Mouse (Mus musculus): ENCODE measurements at regions not wholly inside any gene's neighbourhood (a gene's known extent, or its start where the extent isn't known, plus 50 kb on each side); places are given as distances from the start of the nearest gene placed in this dataset.

GRCm38 (mm10) chr6:36645415-36645814 lies 164.6 kb downstream of the Ptn start:
- H3K4me3 ChIP-seq: no peak overlapping the region
- H3K4me2 ChIP-seq: no peak overlapping the region
- 55% methylated on average over 2 of the region's 2 CpGs for WGBS
- H3K27ac ChIP-seq: no peak overlapping the region
- H3K9me3 ChIP-seq: no peaks in the 10 kb centered on the region
- H3K27me3 ChIP-seq (replicated peaks): no peaks in the 10 kb centered on the region
- no peak overlapping the region for H3K9ac ChIP-seq
- ATAC-seq (replicated peaks): no peak
- H3K4me1 ChIP-seq: 0 out of 2 replicates have a peak, but pooled peaks cover 7% of the 10 kb centered on the region
- H3K36me3 ChIP-seq (replicated peaks): no peaks in the 10 kb centered on the region

- H3K27me3 ChIP-seq (replicated peaks): 0 out of 2 replicates have a peak, but pooled peaks cover 1% of the 10 kb centered on the region
- WGBS: 11% methylated on average over 7 of the region's 7 CpGs
- peak; percentile 91 for ATAC-seq (replicated peaks)
- H3K36me3 ChIP-seq (replicated peaks): no peaks in the 10 kb centered on the region
- H3K9ac ChIP-seq: no peak overlapping the region
- 0 out of 2 replicates have a peak, but pooled peaks cover 7% of the 10 kb centered on the region for H3K4me1 ChIP-seq
- H3K9me3 ChIP-seq: no peaks in the 10 kb centered on the region
- H3K4me3 ChIP-seq: no peak overlapping the region
- H3K27ac ChIP-seq: peak overlapping the region; percentile 46; the same call in 1 of the 2 replicates
- H3K4me2 ChIP-seq: no peak overlapping the region
Observed at GRCm38 (mm10) chr6:36644880-36645279, 165.1 kb downstream of the Ptn start.

- 95% methylated on average over 2 of the region's 2 CpGs for WGBS
- no peaks in the 10 kb centered on the region for H3K36me3 ChIP-seq (replicated peaks)
- H3K9me3 ChIP-seq: no peaks in the 10 kb centered on the region
- no peaks in the 10 kb centered on the region for H3K4me1 ChIP-seq
- H3K4me3 ChIP-seq: no peak overlapping the region
- no peak overlapping the region for H3K27ac ChIP-seq
- no peak overlapping the region for H3K4me2 ChIP-seq
- 0 out of 2 replicates have a peak, but pooled peaks cover 3% of the 10 kb centered on the region for H3K27me3 ChIP-seq (replicated peaks)
- no peak for ATAC-seq (replicated peaks)
- H3K9ac ChIP-seq: no peak overlapping the region
Observed at GRCm38 (mm10) chr6:36637031-36637430, 173.0 kb downstream of the Ptn start.

GRCm38 (mm10) chr6:36627648-36628047 lies 182.4 kb downstream of the Ptn start:
- Histone ChIP-seq H3K4me3 (no peak overlapping the region), H3K9ac (no peak overlapping the region), H3K9me3 (0 out of 2 replicates have a peak, but pooled peaks cover 3% of the 10 kb centered on the region), H3K36me3 (replicated peaks) (no peaks in the 10 kb centered on the region), H3K4me2 (no peak overlapping the region), H3K27me3 (replicated peaks) (no peaks in the 10 kb centered on the region), H3K27ac (no peak overlapping the region), H3K4me1 (no peaks in the 10 kb centered on the region)
- no peak for ATAC-seq (replicated peaks)
- 82% methylated on average over 2 of the region's 2 CpGs for WGBS

- Histone ChIP-seq H3K4me2 (no peak overlapping the region), H3K9me3 (no peaks in the 10 kb centered on the region), H3K36me3 (replicated peaks) (no peaks in the 10 kb centered on the region), H3K4me1 (no peaks in the 10 kb centered on the region), H3K27me3 (replicated peaks) (no peaks in the 10 kb centered on the region), H3K4me3 (no peak overlapping the region), H3K27ac (no peak overlapping the region), H3K9ac (no peak overlapping the region)
- WGBS: 29% methylated on average over 10 of the region's 10 CpGs
- no peak for ATAC-seq (replicated peaks)
Observed at GRCm38 (mm10) chr6:36608281-36608970, 201.6 kb downstream of the Ptn start.

- no peaks in the 10 kb centered on the region for H3K36me3 ChIP-seq (replicated peaks)
- H3K27ac ChIP-seq: no peak overlapping the region
- no peak overlapping the region for H3K9ac ChIP-seq
- WGBS: 71% methylated on average over 4 of the region's 4 CpGs
- H3K4me3 ChIP-seq: no peak overlapping the region
- no peak overlapping the region for H3K4me2 ChIP-seq
- no peaks in the 10 kb centered on the region for H3K27me3 ChIP-seq (replicated peaks)
- H3K4me1 ChIP-seq: no peaks in the 10 kb centered on the region
- no peak for ATAC-seq (replicated peaks)
- H3K9me3 ChIP-seq: no peaks in the 10 kb centered on the region
Observed at GRCm38 (mm10) chr6:36605578-36606205, 204.3 kb downstream of the Ptn start.

- ATAC-seq (replicated peaks): no peak
- Histone ChIP-seq H3K4me3 (no peak overlapping the region), H3K4me2 (no peak overlapping the region), H3K27ac (no peak overlapping the region), H3K9ac (no peak overlapping the region), H3K9me3 (no peaks in the 10 kb centered on the region), H3K27me3 (replicated peaks) (no peaks in the 10 kb centered on the region), H3K36me3 (replicated peaks) (no peaks in the 10 kb centered on the region), H3K4me1 (no peaks in the 10 kb centered on the region)
- 85% methylated on average over 3 of the region's 3 CpGs for WGBS
Observed at GRCm38 (mm10) chr6:36604802-36605201, 205.2 kb downstream of the Ptn start.

- H3K4me2 ChIP-seq: no peak overlapping the region
- no peak overlapping the region for H3K27ac ChIP-seq
- no peaks in the 10 kb centered on the region for H3K9me3 ChIP-seq
- WGBS: 66% methylated on average over 3 of the region's 3 CpGs
- no peaks in the 10 kb centered on the region for H3K36me3 ChIP-seq (replicated peaks)
- H3K4me1 ChIP-seq: no peaks in the 10 kb centered on the region
- no peak overlapping the region for H3K9ac ChIP-seq
- ATAC-seq (replicated peaks): no peak
- H3K27me3 ChIP-seq (replicated peaks): no peaks in the 10 kb centered on the region
- no peak overlapping the region for H3K4me3 ChIP-seq
Observed at GRCm38 (mm10) chr6:36596574-36596973, 208.7 kb downstream of the Chrm2 start.

- H3K4me3 ChIP-seq: no peak overlapping the region
- WGBS: 63% methylated on average over 16 of the region's 16 CpGs
- H3K4me2 ChIP-seq: no peak overlapping the region
- H3K27ac ChIP-seq: no peak overlapping the region
- H3K9me3 ChIP-seq: no peaks in the 10 kb centered on the region
- no peak overlapping the region for H3K9ac ChIP-seq
- no peak for ATAC-seq (replicated peaks)
- H3K27me3 ChIP-seq (replicated peaks): no peaks in the 10 kb centered on the region
- no peaks in the 10 kb centered on the region for H3K36me3 ChIP-seq (replicated peaks)
- H3K4me1 ChIP-seq: no peaks in the 10 kb centered on the region
Observed at GRCm38 (mm10) chr6:36590881-36591630, 203.2 kb downstream of the Chrm2 start.

- no peaks in the 10 kb centered on the region for H3K9me3 ChIP-seq
- H3K4me3 ChIP-seq: no peak overlapping the region
- WGBS: 94% methylated on average over 3 of the region's 3 CpGs
- no peak for ATAC-seq (replicated peaks)
- no peak overlapping the region for H3K27ac ChIP-seq
- H3K9ac ChIP-seq: no peak overlapping the region
- H3K4me1 ChIP-seq: no peaks in the 10 kb centered on the region; the same call in 1 of the 2 replicates
- no peak overlapping the region for H3K4me2 ChIP-seq
- H3K36me3 ChIP-seq (replicated peaks): no peaks in the 10 kb centered on the region
- H3K27me3 ChIP-seq (replicated peaks): no peaks in the 10 kb centered on the region
Observed at GRCm38 (mm10) chr6:36581043-36581442, 193.2 kb downstream of the Chrm2 start.
